Mouse (Mus musculus) liver, postnatal 0 days (tissue): ENCODE results near the gene Plgrkt. TPM values are rescaled to one million over a fixed set of nuclear protein-coding genes. Genes with fewer than 3 reads are reported as not detected.

ENCODE experiments used
- ATAC-seq: fragments of 200-750 bp; cut with Nextera tagmentation; 2 replicates; pipeline ENCODE4 v1.8.0; 2017; ENCODE audit warnings: mild to moderate bottlenecking, moderate library complexity
- DNase-seq: peaks from one replicate; pipeline ENCODE4 v3.0.0-alpha.2; 2016
- H3K27ac ChIP-seq: fragments of 300-500 bp; sonication (generic); 2 replicates; pipeline ENCODE4 v1.5.1; 2014; ENCODE audit warnings: antibody characterized with exemption, moderate library complexity, mild to moderate bottlenecking, low read depth
- H3K27me3 ChIP-seq: fragments of 300-500 bp; sonication (generic); 2 replicates; pipeline ENCODE4 v1.6.1; 2014; ENCODE audit warnings: low read length, control low read depth, mixed read lengths; ENCODE audit not compliant: insufficient read depth
- H3K36me3 ChIP-seq: fragments of 300-500 bp; sonication (generic); replicated peaks from 2 replicates; pipeline ENCODE4 v1.6.1; 2014; ENCODE audit warnings: mild to moderate bottlenecking, control low read depth, low read length, moderate library complexity, mixed read lengths; ENCODE audit not compliant: insufficient read depth
- H3K4me1 ChIP-seq: fragments of 300-500 bp; sonication (generic); 2 replicates; pipeline ENCODE4 v1.6.1; 2014; ENCODE audit warnings: antibody characterized with exemption, mild to moderate bottlenecking, control low read depth; ENCODE audit not compliant: insufficient read depth
- H3K4me2 ChIP-seq: fragments of 300-500 bp; sonication (generic); 2 replicates; pipeline ENCODE4 v1.6.1; 2014; ENCODE audit warnings: low read depth, mild to moderate bottlenecking, low read length, moderate library complexity, mixed read lengths
- H3K4me3 ChIP-seq: fragments of 300-500 bp; sonication (generic); 2 replicates; pipeline ENCODE4 v1.5.1; 2014; ENCODE audit warnings: low read depth, low read length
- H3K9ac ChIP-seq: fragments of 300-500 bp; sonication (generic); replicated peaks from 2 replicates; pipeline ENCODE4 v1.6.1; 2014; ENCODE audit warnings: mild to moderate bottlenecking, moderate library complexity
- H3K9me3 ChIP-seq: fragments of 300-500 bp; sonication (generic); 2 replicates; pipeline ENCODE4 v1.6.1; 2016; ENCODE audit warnings: mild to moderate bottlenecking, control low read depth, low read length, mixed read lengths
- CTCF ChIP-seq: sonication (generic); IDR thresholded peaks from 2 replicates; pipeline ENCODE4 v1.5.1; 2016; ENCODE audit warnings: antibody characterized with exemption, low read depth
- EP300 ChIP-seq: IDR thresholded peaks from 2 replicates; pipeline ENCODE4 v1.6.1; 2016; ENCODE audit warnings: antibody characterized with exemption, low read depth, mild to moderate bottlenecking
- WGBS: fragments of 180-500 bp; shearing (Covaris S2); extraction: QIAGEN DNeasy Blood & Tissue Kit; methylation state at CpG from one replicate; pipeline ENCODE4 v1.1.7; 2014; ENCODE audit not compliant: insufficient replicate concordance; 5-methylcytosine and 5-hydroxymethylcytosine counted together
- polyA plus RNA-seq: library from polyadenylated mRNA; unstranded; fragments of >200 nt; fragmentation: Nextera tagmentation; extraction: Ambion mirVana; gene quantifications from 2 replicates; pipeline ENCODE4 v1.2.1, GENCODE M21; 2015

Plgrkt gene
- polyA plus RNA-seq, 1 experiment from 2014 or later = 23.8 TPM

DNA sequence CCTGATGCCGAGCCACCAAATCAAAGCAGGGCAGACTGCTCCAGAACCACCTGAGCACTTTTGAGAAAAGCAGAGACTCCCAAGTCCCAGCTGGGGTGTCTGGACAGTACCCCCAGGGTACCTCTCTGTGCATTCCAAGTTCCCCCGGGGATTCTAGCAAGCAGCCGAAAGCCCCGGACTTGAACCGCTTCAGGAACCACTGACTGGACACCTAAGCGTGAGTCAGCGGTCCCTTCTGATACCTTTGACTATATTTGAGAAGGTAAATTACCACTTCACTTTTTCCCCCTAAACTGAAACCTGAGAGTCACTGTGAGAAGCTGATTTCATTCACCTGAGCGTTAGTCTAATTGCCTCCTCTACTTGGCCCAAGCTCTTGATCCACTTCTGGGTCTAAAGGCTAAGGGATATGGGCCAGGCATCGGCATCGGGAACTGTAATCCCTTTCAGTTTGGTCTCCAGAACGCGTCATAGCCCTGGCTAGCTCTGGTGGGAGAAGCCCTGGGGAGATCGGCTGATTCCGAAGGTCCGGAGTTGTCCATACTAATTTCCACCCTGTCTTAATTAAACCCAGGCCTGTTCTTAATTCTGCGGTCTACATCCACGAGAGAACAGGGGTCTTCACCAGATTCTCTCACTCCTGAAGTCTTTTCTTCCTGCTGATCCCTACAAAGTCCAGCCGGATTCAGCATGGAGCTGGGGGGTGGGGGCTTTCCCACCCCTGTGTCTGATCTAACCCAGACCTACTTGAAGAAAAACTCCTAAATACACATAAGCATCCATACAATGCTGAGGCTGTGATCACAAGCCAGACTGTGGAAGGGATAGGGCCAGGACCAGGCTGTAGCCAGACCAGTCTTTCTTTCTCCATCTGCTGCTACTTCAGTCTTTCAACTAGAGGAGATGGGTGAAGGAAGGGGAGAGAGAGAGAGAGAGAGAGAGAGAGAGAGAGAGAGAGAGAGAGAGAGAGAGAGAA lies 39.1 kb upstream of the Plgrkt start:
- TF ChIP-seq CTCF (no peak), EP300 (no peak)
- Histone ChIP-seq H3K9ac (no peak overlapping the region), H3K4me3 (no peak overlapping the region), H3K9me3 (no peaks in the 10 kb centered on the region), H3K27ac (no peak overlapping the region), H3K27me3 (no peaks in the 10 kb centered on the region), H3K4me2 (no peak overlapping the region), H3K4me1 (no peaks in the 10 kb centered on the region; the same call in 1 of the 2 replicates), H3K36me3 (no peaks in the 10 kb centered on the region)
- ATAC-seq (no peak), DNase-seq (no peak)
- WGBS = 89% methylated on average over 18 of the region's 18 CpGs

GRCm38 (mm10) chr19:29405388-29405787 lies 38.2 kb upstream of the Plgrkt start:
- H3K4me3 ChIP-seq = no peak overlapping the region

GRCm38 (mm10) chr19:29403251-29403650 lies 36.1 kb upstream of the Plgrkt start:
- DNase-seq = no peak

More at GRCm38 (mm10) chr19:29405388-29405787, 38.2 kb upstream of the Plgrkt start:
- 74% methylated on average over 2 of the region's 2 CpGs for WGBS
- H3K27ac ChIP-seq = no peak overlapping the region
- DNase-seq = no peak
- no peaks in the 10 kb centered on the region; the same call in 1 of the 2 replicates for H3K4me1 ChIP-seq
- no peak for TF ChIP-seq CTCF
- TF ChIP-seq EP300 = no peak
- H3K27me3 ChIP-seq = no peaks in the 10 kb centered on the region
- no peak overlapping the region for H3K9ac ChIP-seq
- no peak overlapping the region for H3K4me2 ChIP-seq
- no peaks in the 10 kb centered on the region for H3K9me3 ChIP-seq
- H3K36me3 ChIP-seq = no peaks in the 10 kb centered on the region
- ATAC-seq = no peak

GRCm38 (mm10) chr19:29402621-29403020 lies 35.4 kb upstream of the Plgrkt start:
- H3K9ac ChIP-seq = no peak overlapping the region
- no peak overlapping the region for H3K4me2 ChIP-seq
- H3K27ac ChIP-seq = no peak overlapping the region
- ATAC-seq = no peak
- H3K36me3 ChIP-seq = no peaks in the 10 kb centered on the region
- no peaks in the 10 kb centered on the region for H3K9me3 ChIP-seq
- WGBS = 79% methylated on average over 4 of the region's 4 CpGs
- no peaks in the 10 kb centered on the region for H3K27me3 ChIP-seq
- no peak overlapping the region for H3K4me3 ChIP-seq
- no peak for TF ChIP-seq CTCF
- no peak for TF ChIP-seq EP300
- DNase-seq = no peak
- H3K4me1 ChIP-seq = no peaks in the 10 kb centered on the region; the same call in 1 of the 2 replicates

More at GRCm38 (mm10) chr19:29403251-29403650, 36.1 kb upstream of the Plgrkt start:
- H3K36me3 ChIP-seq = no peaks in the 10 kb centered on the region
- TF ChIP-seq EP300 (no peak), CTCF (no peak)
- H3K27me3 ChIP-seq = no peaks in the 10 kb centered on the region
- no peak overlapping the region for H3K4me3 ChIP-seq
- no peak overlapping the region for H3K4me2 ChIP-seq
- H3K27ac ChIP-seq = no peak overlapping the region
- no peak for ATAC-seq
- 76% methylated on average over 4 of the region's 4 CpGs for WGBS
- H3K4me1 ChIP-seq = no peaks in the 10 kb centered on the region; the same call in 1 of the 2 replicates
- H3K9ac ChIP-seq = no peak overlapping the region
- H3K9me3 ChIP-seq = no peaks in the 10 kb centered on the region

DNA sequence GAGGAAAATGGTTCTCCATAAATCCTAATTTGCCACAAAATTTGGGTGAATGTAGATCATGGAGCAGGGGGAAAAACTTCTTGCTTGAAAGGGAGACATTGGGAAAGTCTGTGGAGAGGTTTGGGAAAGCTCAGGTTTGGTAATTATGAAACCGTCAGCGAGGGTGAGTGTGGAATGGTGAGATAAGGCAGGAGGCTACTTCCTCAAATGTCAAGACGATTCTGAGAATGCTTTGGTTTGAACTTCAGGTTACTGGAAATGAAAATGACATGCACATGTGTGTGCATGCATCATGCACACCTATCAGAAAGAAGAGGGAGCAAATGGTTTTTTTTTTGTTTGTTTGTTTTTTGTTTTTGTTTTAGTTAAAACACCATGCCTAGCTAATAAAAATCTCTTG lies 33.3 kb upstream of the Plgrkt start:
- Histone ChIP-seq H3K9me3 (no peaks in the 10 kb centered on the region), H3K4me1 (no peaks in the 10 kb centered on the region; the same call in 1 of the 2 replicates), H3K36me3 (no peaks in the 10 kb centered on the region), H3K9ac (no peak overlapping the region), H3K4me2 (no peak overlapping the region), H3K4me3 (no peak overlapping the region), H3K27me3 (no peaks in the 10 kb centered on the region), H3K27ac (no peak overlapping the region)
- ATAC-seq (no peak), DNase-seq (no peak)
- peak; percentile 33; the same call in 1 of the 2 replicates for TF ChIP-seq EP300
- TF ChIP-seq CTCF = no peak
- WGBS = 29% methylated on average over 3 of the region's 3 CpGs

- no peaks in the 10 kb centered on the region for H3K27me3 ChIP-seq
- ATAC-seq = no peak
- no peak overlapping the region for H3K9ac ChIP-seq
- no peaks in the 10 kb centered on the region for H3K36me3 ChIP-seq
- H3K4me1 ChIP-seq = no peaks in the 10 kb centered on the region; the same call in 1 of the 2 replicates
- no peak for DNase-seq
- H3K4me3 ChIP-seq = no peak overlapping the region
- no peak overlapping the region for H3K27ac ChIP-seq
- WGBS = 61% methylated on average over 4 of the region's 4 CpGs
- no peak for TF ChIP-seq EP300
- TF ChIP-seq CTCF = no peak
- no peak overlapping the region for H3K4me2 ChIP-seq
- no peaks in the 10 kb centered on the region for H3K9me3 ChIP-seq
These were observed 32.6 kb upstream of the Plgrkt start for GRCm38 (mm10) chr19:29399786-29400185.
